Mouse (Mus musculus) spleen, postnatal 4 days (tissue): Measurements from ENCODE around the gene Mgea5.
A peak's percentile ranks its signal among the peaks of the same experiment; 100 is the strongest.

Experiments used
- DNase-seq, 2 experiments: peaks; one replicate each; pipeline ENCODE4 v3.0.0; 2022; ENCODE audit warnings: low spot score in 2 of 2

Gene Mgea5

DNA sequence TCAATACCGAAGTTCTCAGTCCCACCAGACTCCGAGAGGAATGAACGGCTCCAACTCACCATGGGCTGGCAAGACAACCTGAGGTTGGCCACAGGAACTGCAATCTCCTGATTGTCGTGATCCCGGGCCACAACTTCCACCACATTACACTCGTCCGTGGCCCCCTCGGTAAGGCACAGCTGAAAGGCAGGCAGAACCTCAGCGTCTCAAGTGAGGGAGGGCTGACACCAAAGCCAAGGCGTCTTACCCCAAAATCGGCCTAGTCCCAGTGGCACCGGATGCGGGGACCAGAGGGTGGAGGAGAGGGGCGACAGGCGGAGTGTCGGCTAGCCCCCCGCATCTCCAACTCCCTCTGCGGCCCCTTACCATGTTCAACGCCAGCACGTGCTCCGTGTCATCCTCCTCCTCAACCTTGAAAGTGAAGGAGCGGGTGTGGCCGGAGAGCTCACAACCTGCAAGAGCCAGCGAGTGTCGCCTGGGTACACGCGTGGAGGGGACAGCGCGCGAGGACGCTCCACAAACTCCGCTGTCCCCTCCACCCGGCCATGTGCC, 34.9 kb downstream of the Mgea5 start:
- DNase-seq: peak; percentile 20 to 74

GRCm38 (mm10) chr19:45748206-45748605, 35.4 kb downstream of the Mgea5 start:
- no peak for DNase-seq

- DNase-seq: peak; percentile 85 to 94
Observed at GRCm38 (mm10) chr19:45747028-45747867, 36.4 kb downstream of the Mgea5 start.

DNA sequence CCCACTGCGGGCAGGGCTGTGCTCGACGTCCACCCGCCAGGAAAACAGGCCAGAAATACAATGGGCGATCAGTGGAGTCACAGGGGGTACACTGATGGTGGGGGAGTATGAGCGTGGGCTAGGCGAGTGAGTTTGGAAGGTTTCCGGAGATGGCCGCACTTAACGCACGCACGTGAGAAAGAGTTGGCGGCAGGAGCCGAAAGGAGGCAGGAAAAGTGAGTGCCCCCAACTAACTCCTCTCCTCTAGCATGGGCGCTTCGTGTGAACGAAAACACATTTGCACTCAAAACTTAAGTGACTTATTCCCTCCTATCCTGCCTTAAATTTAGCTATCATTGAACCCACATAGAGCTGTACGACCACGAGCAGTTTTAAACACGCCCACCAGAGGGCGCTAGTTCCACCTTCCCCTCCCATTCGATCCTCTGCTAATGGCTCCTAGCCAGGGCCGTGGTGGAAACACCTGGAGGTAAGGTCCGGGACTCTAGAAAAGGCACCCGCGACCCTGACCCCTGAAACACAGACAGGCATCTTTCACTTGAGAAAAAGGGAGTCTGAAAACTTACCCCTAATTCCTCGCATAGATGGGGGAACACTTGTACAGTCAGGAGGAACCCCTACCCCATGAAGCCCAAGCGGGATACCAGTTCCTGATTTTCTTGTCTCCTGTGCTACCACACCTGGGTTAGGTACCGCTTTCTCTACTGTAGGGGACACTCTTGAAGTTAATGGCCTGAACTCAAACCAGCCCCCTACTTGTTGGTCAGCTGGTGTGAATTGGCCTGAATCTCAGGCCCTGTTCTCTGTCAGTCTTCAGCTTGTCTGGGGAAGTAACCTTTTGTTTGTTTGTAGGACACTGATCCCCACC, 37.2 kb downstream of the Mgea5 start:
- peak; percentile 76 to 92 for DNase-seq

DNA sequence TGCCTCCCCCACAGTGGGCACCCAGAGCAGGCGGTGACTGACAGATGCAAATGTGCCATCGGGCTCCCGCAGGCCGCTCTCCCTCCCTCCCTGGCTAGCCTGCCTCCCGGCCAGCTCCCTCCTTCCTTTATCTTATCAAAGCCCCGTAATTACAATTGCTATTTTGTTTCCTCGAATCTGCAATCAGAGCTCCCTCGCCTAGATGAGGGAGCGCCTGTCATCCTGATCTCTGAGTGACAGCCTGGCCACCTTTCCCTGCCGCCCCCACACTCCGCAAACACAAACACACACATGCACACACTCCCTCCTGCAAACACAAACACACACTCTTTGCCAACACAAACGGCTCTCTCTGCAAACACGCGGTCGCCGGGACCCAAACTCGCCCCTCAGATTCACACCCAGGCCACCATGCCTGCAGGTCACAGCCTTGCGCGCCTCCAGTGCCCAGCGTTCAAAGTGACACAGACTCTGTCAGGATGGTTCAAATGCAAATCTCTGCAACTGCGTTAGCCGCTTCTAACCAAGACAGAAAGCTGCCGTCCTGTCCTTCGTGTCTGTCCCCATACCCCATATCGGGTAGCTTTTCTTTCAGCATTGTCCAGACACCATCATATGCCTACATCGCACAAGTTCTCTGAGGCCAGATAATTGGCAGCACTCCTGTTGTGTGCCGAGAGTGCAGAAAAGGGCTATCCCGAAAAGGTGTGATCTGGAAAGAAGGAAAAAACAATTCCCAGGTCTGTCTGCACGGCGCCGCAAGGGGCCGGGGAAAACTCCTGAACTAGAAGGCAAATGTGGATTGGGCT, 38.1 kb downstream of the Mgea5 start:
- DNase-seq: no peak

DNA sequence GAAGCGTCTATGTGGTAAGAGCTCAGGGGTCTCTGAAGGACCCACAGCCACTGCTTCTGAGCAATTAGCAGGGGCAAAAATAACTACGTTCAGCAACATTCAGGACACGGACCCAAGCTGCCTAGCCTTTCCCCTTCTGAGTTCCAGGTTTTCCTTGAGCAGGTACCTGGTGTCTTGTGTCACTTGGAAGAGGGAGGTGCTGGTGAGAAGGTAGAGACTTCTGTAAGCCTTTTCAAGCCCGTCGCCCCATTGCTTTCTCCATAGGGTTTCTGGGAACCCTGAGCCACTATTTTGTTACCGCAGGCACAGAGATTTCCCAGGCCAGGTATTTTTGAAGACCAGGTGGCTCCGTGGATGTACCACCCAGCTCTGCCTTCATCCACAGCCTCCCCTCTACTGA, 40.0 kb downstream of the Mgea5 start:
- DNase-seq: no peak

DNA sequence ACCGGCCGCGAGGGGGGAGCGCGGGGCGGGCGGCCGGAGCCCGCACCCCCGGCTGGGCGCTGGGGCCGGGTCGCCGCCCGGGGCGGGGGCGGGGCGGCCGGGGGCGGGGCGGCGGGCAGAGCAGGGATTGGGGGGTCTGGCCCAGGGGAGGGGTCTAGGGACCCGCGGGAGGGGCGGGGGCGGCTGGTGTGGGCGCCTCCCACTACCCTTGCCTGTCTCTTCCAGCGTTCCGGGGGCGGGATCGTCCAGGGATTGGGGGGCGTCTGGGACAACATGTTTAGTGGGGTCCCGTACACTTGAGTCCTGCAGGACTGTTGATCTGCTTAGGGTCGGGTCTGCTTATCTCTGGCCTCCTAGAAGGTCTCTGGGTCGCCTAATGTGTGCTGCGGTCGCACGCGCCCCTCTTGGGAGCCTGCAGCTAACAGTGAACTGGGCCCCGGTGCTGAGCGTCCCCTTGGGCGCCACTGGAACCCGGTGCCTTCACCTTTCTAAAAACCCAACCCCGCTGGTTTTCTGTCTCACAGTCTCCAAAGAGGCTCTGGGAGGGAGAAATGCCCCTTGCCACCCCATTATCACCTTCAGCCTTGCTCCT, 40.6 kb downstream of the Mgea5 start:
- no peak for DNase-seq

GRCm38 (mm10) chr19:45742218-45742983, 41.2 kb downstream of the Mgea5 start, which contains the start of gene Fgf8:
Fgf8 (minus strand) TSS chr19:45742915.
- no peak for DNase-seq

GRCm38 (mm10) chr19:45741431-45742217, 42.0 kb downstream of the Mgea5 start:
- no peak for DNase-seq

DNA sequence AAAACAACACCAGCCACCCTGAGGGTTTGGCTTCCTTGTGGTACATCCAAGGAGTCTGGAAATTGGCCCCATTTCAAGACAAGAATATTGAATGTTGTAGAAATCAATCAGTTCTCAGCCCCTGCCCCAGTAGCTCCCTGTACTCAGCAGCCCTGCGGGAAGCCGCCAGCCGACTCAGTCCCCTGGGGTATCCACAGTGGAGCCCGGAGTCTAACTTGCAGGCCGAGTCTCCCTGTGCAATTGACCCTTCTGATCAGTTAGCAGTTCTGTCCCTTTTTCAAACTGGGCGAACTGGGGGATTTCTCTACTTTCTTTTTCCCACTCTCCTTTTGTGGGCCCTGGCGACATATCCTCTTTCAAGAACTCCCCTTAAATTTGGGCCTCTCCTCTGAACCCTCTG, 42.8 kb downstream of the Mgea5 start:
- no peak for DNase-seq

DNA sequence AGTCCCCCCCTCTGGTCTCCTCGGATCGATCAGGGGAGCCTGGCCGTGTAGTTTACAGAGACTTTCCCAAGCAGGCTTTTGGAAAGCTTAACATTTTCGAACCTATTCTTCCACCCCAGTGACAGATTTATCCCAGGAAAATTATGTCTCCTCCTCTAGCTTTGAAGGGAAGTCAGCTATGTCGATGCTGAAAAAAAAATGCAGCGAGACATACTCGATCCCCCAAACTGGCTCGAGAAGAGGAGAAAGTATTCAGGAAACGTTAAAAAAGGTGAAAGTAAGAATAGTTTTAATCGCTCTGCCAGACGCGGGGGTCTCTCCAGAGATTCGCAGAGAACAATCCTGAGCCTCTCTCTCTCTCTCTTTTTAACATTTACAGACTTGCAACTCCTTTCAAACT, 43.4 kb downstream of the Mgea5 start:
- no peak for DNase-seq

- DNase-seq: no peak
Observed at GRCm38 (mm10) chr19:45738521-45738920, 45.1 kb downstream of the Mgea5 start.

- no peak for DNase-seq
Observed at GRCm38 (mm10) chr19:45737846-45738484, 45.7 kb downstream of the Mgea5 start.

GRCm38 (mm10) chr19:45737208-45737845, 46.3 kb downstream of the Mgea5 start:
- DNase-seq: no peak

DNA sequence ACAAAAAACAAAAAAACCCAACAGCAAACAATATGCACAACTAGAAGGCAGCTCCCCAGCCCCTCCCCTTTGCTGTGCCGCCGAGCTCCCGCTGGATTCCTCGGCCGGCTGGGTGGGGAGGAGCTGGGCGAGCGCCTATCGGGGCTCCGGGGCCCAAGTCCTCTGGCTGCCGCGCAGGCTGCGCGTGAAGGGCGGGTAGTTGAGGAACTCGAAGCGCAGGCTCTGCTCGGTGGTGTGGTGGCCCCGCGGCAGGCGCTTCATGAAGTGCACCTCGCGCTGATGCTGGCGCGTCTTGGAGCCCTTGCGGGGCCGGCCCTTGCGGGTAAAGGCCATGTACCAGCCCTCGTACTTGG, 46.8 kb downstream of the Mgea5 start:
- DNase-seq: peak in 1 of 2 experiments; percentile 71

GRCm38 (mm10) chr19:45736241-45736640, 47.4 kb downstream of the Mgea5 start:
- DNase-seq: no peak

- peak in 1 of 2 experiments; percentile 52 for DNase-seq
Observed at GRCm38 (mm10) chr19:45734762-45735161, 48.9 kb downstream of the Mgea5 start.

GRCm38 (mm10) chr19:45734191-45734590, 49.4 kb downstream of the Mgea5 start:
- peak in 1 of 2 experiments; percentile 54 for DNase-seq

DNA sequence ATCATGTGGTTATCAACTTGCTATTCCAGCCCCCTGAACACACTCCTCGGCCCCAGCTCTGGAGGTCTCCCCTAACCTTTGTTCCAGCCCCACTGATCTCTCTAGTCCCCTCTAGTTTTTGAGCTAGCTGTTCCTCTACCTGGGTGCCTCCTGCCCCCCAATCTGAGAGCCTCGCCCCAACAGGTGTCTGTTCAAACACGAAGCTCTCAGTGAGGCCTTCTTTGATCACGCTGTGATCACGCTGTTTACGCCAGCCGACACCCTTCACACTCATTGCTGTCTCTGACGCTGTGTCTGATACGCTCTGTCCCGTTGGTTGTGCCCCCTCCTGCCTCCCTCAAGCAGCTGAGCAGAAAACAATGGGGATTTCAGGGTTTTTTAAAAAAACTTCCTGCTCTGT, 50.1 kb downstream of the Mgea5 start:
- DNase-seq: peak in 1 of 2 experiments; percentile 52
